Mouse (Mus musculus) CH12.LX (cell line): ENCODE measurements at regions not wholly inside any gene's neighbourhood (a gene's known extent, or its start where the extent isn't known, plus 50 kb on each side); places are given as distances from the start of the nearest gene placed in this dataset.

Experiments used
- DNase-seq: peaks from one replicate; pipeline ENCODE4 v3.0.0-alpha.2; 2013; ENCODE audit errors: extremely low read depth
- H3K27ac ChIP-seq: 2 replicates; pipeline ENCODE4 v1.5.1; 2012; ENCODE audit warnings: low read depth, mild to moderate bottlenecking, control low read depth, moderate library complexity; ENCODE audit not compliant: insufficient read depth
- H3K27me3 ChIP-seq: replicated peaks from 2 replicates; pipeline ENCODE3; 2012; ENCODE audit warnings: inconsistent platforms
- H3K36me3 ChIP-seq, 2 experiments: replicated peaks in 1 of 2; 2 replicates each; pipeline versions ENCODE3 to v1.6.1; 2012; ENCODE audit warnings: inconsistent platforms in 1 of 2, low read length in 1 of 2, mild to moderate bottlenecking in 1 of 2, mixed read lengths in 1 of 2, moderate library complexity in 1 of 2; ENCODE audit not compliant: control insufficient read depth in 1 of 2, insufficient read depth in 1 of 2
- H3K4me1 ChIP-seq, 2 experiments: 2 replicates each; pipeline ENCODE4 v1.6.1; 2012; ENCODE audit warnings: inconsistent platforms in 1 of 2, moderate library complexity in 1 of 2; ENCODE audit not compliant: insufficient read depth in 2 of 2, control insufficient read depth in 1 of 2
- H3K4me2 ChIP-seq: 2 replicates; pipeline ENCODE4 v1.6.1; 2012; ENCODE audit warnings: low read depth, mild to moderate bottlenecking, control low read depth; ENCODE audit not compliant: poor library complexity, insufficient read depth, severe bottlenecking
- H3K4me3 ChIP-seq, 3 experiments: fragments of 150-350 bp in 1 of 3; sonication (generic) in 1 of 3; replicated peaks in 1 of 3; 2 replicates each; pipeline versions ENCODE3 to v1.5.1; 2011 to 2012; ENCODE audit warnings: low read depth in 2 of 3, low read length in 2 of 3, mild to moderate bottlenecking in 2 of 3, moderate library complexity in 2 of 3, control low read depth in 1 of 3, improper control_type of control experiment in 1 of 3, inconsistent platforms in 1 of 3, mixed read lengths in 1 of 3; ENCODE audit not compliant: poor library complexity in 1 of 3
- H3K79me2 ChIP-seq: replicated peaks from 2 replicates; pipeline ENCODE4 v1.6.1; 2012; ENCODE audit warnings: mild to moderate bottlenecking, moderate library complexity; ENCODE audit not compliant: control insufficient read depth, poor library complexity, insufficient read depth, severe bottlenecking; ENCODE audit errors: extremely low read depth
- H3K9ac ChIP-seq: 2 replicates; pipeline ENCODE4 v1.6.1; 2012; ENCODE audit warnings: low read depth, mild to moderate bottlenecking, control low read depth, moderate library complexity; ENCODE audit not compliant: insufficient read depth
- H3K9me3 ChIP-seq: replicated peaks from 2 replicates; pipeline ENCODE3; 2012; ENCODE audit warnings: low read length, inconsistent platforms, mixed read lengths
- CTCF ChIP-seq, 2 experiments: IDR thresholded peaks in 1 of 2; conservative IDR thresholded peaks in 1 of 2; 2 replicates each; pipeline ENCODE4 v1.5.1; 2011 to 2012; ENCODE audit warnings: low read depth in 2 of 2, low read length in 2 of 2, improper control_type of control experiment in 1 of 2, inconsistent platforms in 1 of 2, mild to moderate bottlenecking in 1 of 2, moderate library complexity in 1 of 2
- ELF1 ChIP-seq: IDR thresholded peaks from 2 replicates; pipeline ENCODE4 v1.6.1; 2014; ENCODE audit warnings: low read depth, mild to moderate bottlenecking, inconsistent platforms, low read length, improper control_type of control experiment
- ETS1 ChIP-seq: conservative IDR thresholded peaks from 2 replicates; pipeline ENCODE4 v1.6.1; 2012; ENCODE audit warnings: low read depth, mild to moderate bottlenecking, inconsistent platforms, low read length, improper control_type of control experiment, moderate library complexity
- HCFC1 ChIP-seq: IDR thresholded peaks from 2 replicates; pipeline ENCODE4 v1.6.1; 2012; ENCODE audit warnings: low read depth, mild to moderate bottlenecking, inconsistent platforms, low read length, improper control_type of control experiment
- IRF4 ChIP-seq: IDR thresholded peaks from 2 replicates; pipeline ENCODE4 v1.6.1; 2014; ENCODE audit warnings: low read depth, mild to moderate bottlenecking, inconsistent platforms, low read length, improper control_type of control experiment
- JUND ChIP-seq: conservative IDR thresholded peaks from 2 replicates; pipeline ENCODE4 v1.6.1; 2011; ENCODE audit warnings: low read depth, low read length, improper control_type of control experiment
- MAX ChIP-seq: IDR thresholded peaks from 2 replicates; pipeline ENCODE4 v1.6.1; 2011; ENCODE audit warnings: low read length, improper control_type of control experiment
- MEF2A ChIP-seq: IDR thresholded peaks from 2 replicates; pipeline ENCODE4 v1.6.1; 2014; ENCODE audit warnings: low read depth, mild to moderate bottlenecking, inconsistent platforms, low read length, improper control_type of control experiment, borderline replicate concordance
- MYC ChIP-seq: IDR thresholded peaks from 2 replicates; pipeline ENCODE4 v1.6.1; 2011; ENCODE audit warnings: low read depth, mild to moderate bottlenecking, improper control_type of control experiment, low read length
- POLR2A ChIP-seq: IDR thresholded peaks from 2 replicates; pipeline ENCODE4 v1.6.1; 2011; ENCODE audit warnings: low read depth, mild to moderate bottlenecking, improper control_type of control experiment, low read length
- POLR2AphosphoS2 ChIP-seq: IDR thresholded peaks from 2 replicates; pipeline ENCODE4 v1.6.1; 2011; ENCODE audit warnings: low read depth, low read length, improper control_type of control experiment
- RAD21 ChIP-seq: IDR thresholded peaks from 2 replicates; pipeline ENCODE4 v1.6.1; 2011; ENCODE audit warnings: low read depth, mild to moderate bottlenecking, low read length, improper control_type of control experiment, moderate library complexity
- SMC3 ChIP-seq: IDR thresholded peaks from 2 replicates; pipeline ENCODE4 v1.6.1; 2011; ENCODE audit warnings: low read depth, low read length, improper control_type of control experiment
- TCF12 ChIP-seq: IDR thresholded peaks from 2 replicates; pipeline ENCODE4 v1.6.1; 2014; ENCODE audit warnings: low read depth, mild to moderate bottlenecking, inconsistent platforms, low read length, improper control_type of control experiment
- USF1 ChIP-seq: IDR thresholded peaks from 2 replicates; pipeline ENCODE4 v1.6.1; 2014; ENCODE audit warnings: low read depth, mild to moderate bottlenecking, inconsistent platforms, low read length, improper control_type of control experiment
- USF2 ChIP-seq: conservative IDR thresholded peaks from 2 replicates; pipeline ENCODE4 v1.6.1; 2011; ENCODE audit warnings: low read depth, low read length, improper control_type of control experiment
- ZC3H11A ChIP-seq: IDR thresholded peaks from 2 replicates; pipeline ENCODE4 v1.6.1; 2012; ENCODE audit warnings: low read depth, mild to moderate bottlenecking, inconsistent platforms, low read length, improper control_type of control experiment
- dilution Hi-C: fragments of 300-500 bp; cut with MboI; formaldehyde crosslinking; loops from 2 replicates; pipeline ENCODE4 v1.14.3; 2020; ENCODE audit warnings: low sequenced_read_pairs; ENCODE audit not compliant: extremely low pct_unique_long_range_greater_than_20kb, extremely low pct_ligation_motif_present
- in situ Hi-C: fragments of 300-500 bp; cut with MboI; formaldehyde crosslinking; loops from 3 replicates; pipeline ENCODE4 v1.14.3; 2019; ENCODE audit warnings: low sequenced_read_pairs, low pct_ligation_motif_present, low pct_unique_long_range_greater_than_20kb, mixed read lengths

GRCm38 (mm10) chr10:102866920-102867319 lies 163.1 kb downstream of the Alx1 start:
- dilution Hi-C loops = no loop called here

GRCm38 (mm10) chr10:102836567-102837224 lies 193.3 kb downstream of the Alx1 start:
- H3K9ac ChIP-seq = no peak overlapping the region
- H3K9me3 ChIP-seq = peaks cover 32% of the 10 kb centered on the region
- H3K27ac ChIP-seq = no peak overlapping the region
- no peak for TF ChIP-seq ETS1
- no peak for TF ChIP-seq POLR2AphosphoS2
- TF ChIP-seq IRF4 = no peak
- no peak for TF ChIP-seq SMC3
- no peak for TF ChIP-seq POLR2A
- TF ChIP-seq MEF2A = no peak
- TF ChIP-seq ZC3H11A = no peak
- TF ChIP-seq MYC = no peak
- TF ChIP-seq TCF12 = no peak
- no peak for TF ChIP-seq HCFC1
- no peak for TF ChIP-seq JUND
- no peak for TF ChIP-seq ELF1
- no peak for TF ChIP-seq USF2
- TF ChIP-seq MAX = no peak
- TF ChIP-seq, all 38 proteins: peak for 0
- H3K4me2 ChIP-seq = no peak overlapping the region
- H3K4me1 ChIP-seq = no peaks in the 10 kb centered on the region
- dilution Hi-C loops = no loop called here
- H3K36me3 ChIP-seq = no peaks in the 10 kb centered on the region
- H3K27me3 ChIP-seq = no peaks in the 10 kb centered on the region
- DNase-seq = no peak
- H3K79me2 ChIP-seq = no peaks in the 10 kb centered on the region
- no peak overlapping the region for H3K4me3 ChIP-seq
- in situ Hi-C loops = loop anchor here (25.0 kb wide), 1 partner anchor 349 kb away; the partner anchor contains the start of gene Nts

More at GRCm38 (mm10) chr10:102866920-102867319, 163.1 kb downstream of the Alx1 start:
- H3K9ac ChIP-seq = no peak overlapping the region
- H3K9me3 ChIP-seq = peaks cover 25% of the 10 kb centered on the region
- H3K36me3 ChIP-seq = no peaks in the 10 kb centered on the region
- H3K79me2 ChIP-seq = no peaks in the 10 kb centered on the region
- TF ChIP-seq CTCF (conservative IDR thresholded peaks at IDR 0.05 in 1 of 2, IDR thresholded peaks at IDR 0.05 in 1 of 2; ENCODE audit: low read depth in 2 of 2, low read length in 2 of 2) = 0 out of 4 replicates have a peak, but pooled peaks of 1 of the 2 experiments have one; percentile 9
- TF ChIP-seq RAD21 = peak; percentile 18; the same call in 1 of the 2 replicates
- no peak for TF ChIP-seq USF2
- no peak for TF ChIP-seq USF1
- no peaks in the 10 kb centered on the region for H3K4me1 ChIP-seq
- no peak overlapping the region for H3K4me3 ChIP-seq
- H3K4me2 ChIP-seq = no peak overlapping the region
- in situ Hi-C loops = no loop called here
- no peaks in the 10 kb centered on the region for H3K27me3 ChIP-seq
- H3K27ac ChIP-seq = no peak overlapping the region
- DNase-seq = no peak
